Mouse (Mus musculus): ENCODE results near the gene Bsg.

DNA sequence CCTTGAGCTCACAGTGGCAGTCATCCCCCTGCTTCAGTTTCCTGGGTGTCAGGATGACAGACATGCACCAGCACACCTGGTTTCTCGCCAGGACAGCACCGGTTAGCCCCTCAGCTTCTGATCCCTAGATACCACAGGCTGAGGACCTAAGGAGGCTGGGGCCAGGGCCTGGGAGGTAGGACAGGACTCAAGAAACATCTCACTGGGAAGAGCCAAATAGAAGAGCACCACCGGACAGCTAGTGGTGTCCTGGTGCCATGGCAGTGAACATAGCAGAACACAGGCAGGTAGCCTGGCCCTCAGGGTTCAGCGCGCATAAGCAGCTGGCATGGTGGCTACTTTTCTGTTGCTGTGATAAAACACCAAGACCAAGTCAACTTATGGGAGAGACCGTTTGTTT, 5.8 kb upstream of the Bsg start:
- TF ChIP-seq TCF12 (IDR thresholded peaks at IDR 0.05; ENCODE audit: insufficient read depth, poor library complexity, severe bottlenecking) (no peak), USF1 (IDR thresholded peaks at IDR 0.05; ENCODE audit: low read depth) (no peak)
